Mouse (Mus musculus) WW6 (cell line): Measurements from ENCODE around the gene Rtp3.

Source experiments
- DNase-seq: peaks from one replicate; pipeline ENCODE4 v3.0.0-alpha.2; 2013; ENCODE audit warnings: low read depth, low spot score

The Rtp3 gene

GRCm38 (mm10) chr9:110982351-110982750 is 8.0 kb downstream of the Rtp3 start:
- DNase-seq: no peak

- no peak for DNase-seq
These were observed 11.0 kb downstream of the Rtp3 start for GRCm38 (mm10) chr9:110979411-110979810.

- no peak for DNase-seq
These were observed 24.5 kb downstream of the Rtp3 start for GRCm38 (mm10) chr9:110965910-110966231.

DNA sequence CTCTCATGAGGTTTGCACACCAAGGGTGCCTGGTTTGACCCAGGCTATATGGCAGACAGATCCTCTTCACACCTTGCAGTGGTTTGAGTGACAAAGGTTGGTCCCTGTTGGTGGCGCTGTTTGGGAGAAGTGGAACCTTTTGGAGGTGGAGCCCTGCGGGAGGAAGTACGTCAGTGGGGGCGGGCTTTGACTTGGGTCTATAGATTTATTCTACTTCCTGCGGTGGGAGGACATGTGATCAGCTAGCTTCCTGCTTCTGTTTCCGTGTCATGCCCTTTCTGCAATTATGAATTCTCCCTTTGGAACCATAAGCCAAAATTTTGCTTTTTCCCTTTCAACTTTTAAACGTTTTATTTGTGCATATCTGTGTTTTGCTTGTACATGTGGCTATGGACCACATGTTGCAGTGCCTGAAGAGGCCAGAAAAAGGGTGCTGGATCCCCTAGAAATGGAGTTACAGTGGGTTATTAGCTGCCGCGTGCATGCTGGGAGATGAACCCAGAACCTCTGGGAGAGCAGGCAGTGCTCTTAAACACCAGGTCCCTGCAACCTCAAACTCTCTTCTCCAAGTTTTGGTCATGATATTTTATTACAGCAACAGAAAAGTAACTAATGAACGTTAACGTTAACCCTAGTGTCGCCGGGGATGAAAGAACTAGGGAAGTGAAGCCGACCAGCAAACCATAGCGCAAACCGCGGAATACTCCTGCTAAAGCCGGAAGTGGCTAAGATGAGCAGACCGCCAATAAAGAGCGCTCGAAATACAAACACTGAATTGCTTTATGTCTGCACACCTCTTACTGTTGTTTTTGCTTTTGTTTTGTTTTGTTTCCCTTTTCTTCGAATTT is 25.1 kb downstream of the Rtp3 start:
- DNase-seq: peak; percentile 53

- no peak for DNase-seq
These were observed 26.7 kb downstream of the Rtp3 start for GRCm38 (mm10) chr9:110963566-110964115.

DNA sequence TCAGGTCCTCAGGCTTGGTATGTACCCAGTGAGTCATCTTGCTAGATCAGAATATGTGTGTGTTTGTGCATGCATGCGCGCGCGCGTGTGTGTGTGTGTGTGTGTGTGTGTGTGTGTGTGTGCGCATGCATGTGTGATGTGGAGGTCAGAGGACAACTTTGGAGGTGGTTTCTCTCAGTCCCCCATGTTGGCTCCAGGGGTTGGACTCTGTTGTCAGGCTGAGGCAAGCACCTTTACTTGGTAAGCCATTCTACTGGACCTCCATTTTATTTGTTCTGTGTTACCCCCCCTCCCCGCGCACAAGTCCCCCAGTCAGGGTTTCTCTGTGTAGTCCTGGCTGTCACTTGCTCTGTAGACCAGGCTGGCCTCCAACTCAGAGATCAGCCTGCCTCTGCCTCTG is 29.0 kb downstream of the Rtp3 start:
- DNase-seq: no peak

DNA sequence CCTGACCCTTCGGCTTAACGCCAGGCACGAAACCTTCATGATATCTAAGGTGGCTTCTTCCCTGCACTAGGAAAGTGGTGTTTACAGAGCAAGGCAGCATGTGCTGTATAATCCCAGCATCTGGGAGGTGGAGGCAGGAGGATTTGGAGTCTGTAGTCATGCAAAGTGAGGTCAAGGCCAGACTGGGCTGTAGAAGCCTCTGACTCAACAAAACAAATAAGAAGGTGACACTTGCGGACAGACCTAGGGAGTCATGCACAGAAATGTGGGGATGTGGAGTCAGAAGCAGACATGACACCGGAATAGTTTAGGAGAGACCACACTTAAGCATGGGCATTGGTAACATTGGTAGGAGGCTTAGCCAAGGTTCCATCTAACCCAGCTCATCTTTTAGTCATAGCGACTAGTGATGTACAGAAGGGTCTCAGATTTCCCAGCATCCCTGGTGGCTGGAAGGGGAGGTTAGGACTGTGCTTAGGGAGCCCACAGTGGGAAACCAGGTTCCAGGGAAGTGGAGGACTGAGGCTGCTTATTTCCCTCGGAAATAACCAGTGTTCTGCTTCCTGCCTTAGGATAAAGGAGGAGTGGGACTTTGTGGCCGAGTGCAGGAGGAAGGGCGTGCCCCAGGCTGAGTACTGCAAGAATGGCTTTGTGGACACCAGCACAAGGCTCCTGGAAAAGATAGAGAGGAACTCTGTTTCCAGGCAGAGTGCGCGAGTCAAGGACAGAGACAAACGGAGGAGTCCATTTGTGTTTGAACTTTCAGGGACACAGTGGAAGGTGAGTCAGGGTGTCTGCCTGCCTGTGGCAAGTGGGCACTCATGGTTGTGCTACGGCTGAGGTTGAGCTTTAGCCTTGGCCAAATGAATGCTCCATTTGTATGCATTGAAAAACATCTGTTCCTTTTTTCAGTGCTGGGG is 29.9 kb downstream of the Rtp3 start:
- DNase-seq: no peak

- DNase-seq: no peak
These were observed 30.7 kb downstream of the Rtp3 start for GRCm38 (mm10) chr9:110959669-110960068.

- no peak for DNase-seq
These were observed 34.4 kb downstream of the Rtp3 start for GRCm38 (mm10) chr9:110955962-110956361.

- DNase-seq: no peak
These were observed 35.5 kb downstream of the Rtp3 start for GRCm38 (mm10) chr9:110954681-110955445.

- no peak for DNase-seq
These were observed 36.6 kb downstream of the Rtp3 start for GRCm38 (mm10) chr9:110953550-110954461.

DNA sequence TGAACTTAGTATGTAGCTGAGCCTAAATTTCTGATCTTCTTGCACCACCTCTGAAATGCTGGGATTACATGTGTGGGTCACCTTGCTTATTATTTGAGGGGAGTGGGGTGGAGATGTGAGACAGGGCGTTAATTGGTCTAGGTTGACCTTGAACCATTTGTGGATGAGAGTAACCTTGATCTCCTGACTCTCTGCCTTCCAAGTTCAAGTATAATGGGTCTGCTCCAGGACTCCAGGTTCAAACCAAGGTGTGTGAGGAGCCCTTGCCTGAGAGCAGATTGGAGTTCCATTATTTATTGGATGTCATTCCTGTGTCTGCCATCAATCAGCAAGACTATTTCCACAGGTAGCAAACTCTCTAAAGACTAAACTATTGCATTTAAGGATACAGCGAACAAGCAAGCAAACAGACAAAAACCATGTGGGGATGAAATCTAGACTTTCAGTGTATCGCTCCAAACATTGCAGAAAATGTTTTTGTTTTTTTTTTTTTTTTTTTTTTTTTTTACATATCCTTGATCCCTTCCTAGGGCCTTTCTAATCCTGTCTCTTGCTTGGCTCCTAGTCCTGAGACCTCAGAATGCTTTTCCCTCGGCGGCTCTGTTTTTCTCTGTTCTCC is 37.3 kb downstream of the Rtp3 start:
- DNase-seq: no peak

DNA sequence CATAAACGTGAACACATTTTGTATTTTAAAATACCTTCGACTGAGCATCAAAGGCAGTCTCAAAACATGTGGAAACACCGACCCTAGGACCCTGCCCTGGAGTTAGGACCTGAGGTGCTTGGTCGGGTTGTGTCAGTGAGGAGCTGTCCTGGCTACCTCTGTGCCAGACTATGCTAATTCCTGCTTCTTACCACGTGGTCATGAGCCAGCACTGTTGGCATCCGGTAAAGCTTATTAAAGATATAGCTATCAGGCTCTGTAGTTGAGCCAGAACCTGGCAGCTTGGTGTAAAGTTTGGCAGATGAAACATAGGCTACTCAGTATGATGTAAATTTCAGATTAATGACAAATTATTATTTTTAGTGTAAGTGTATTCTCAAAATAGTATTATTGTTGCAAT is 38.0 kb downstream of the Rtp3 start:
- DNase-seq: no peak

- DNase-seq: no peak
These were observed 38.5 kb downstream of the Rtp3 start for GRCm38 (mm10) chr9:110951866-110952265.

DNA sequence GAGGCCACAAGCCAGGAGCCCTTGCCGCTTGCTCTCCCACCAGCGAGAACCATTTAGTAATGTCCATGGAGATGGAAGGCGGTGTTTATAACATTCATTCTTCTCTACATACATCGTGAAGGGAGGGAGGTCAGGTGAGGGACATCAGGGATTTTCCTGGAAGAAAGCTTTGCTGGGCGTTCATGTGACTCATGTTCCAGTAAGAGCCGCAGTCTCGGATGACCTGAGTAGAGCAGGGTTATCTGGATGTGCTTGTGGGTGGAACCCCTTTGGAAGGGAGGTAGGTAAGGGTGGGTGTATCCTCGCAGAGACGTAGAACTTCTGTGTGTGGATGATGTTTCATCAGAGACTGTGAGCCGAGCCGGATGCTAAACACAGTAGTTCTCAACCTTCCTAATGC is 39.0 kb downstream of the Rtp3 start, which contains the start of gene Lrrc2:
Gene Lrrc2 (plus strand): TSS at position 149 of the 400 bp plus-strand sequence.
- no peak for DNase-seq

- DNase-seq: no peak
These were observed 40.3 kb downstream of the Rtp3 start for GRCm38 (mm10) chr9:110950109-110950508.

GRCm38 (mm10) chr9:110948813-110949310 is 41.5 kb downstream of the Rtp3 start:
- DNase-seq: no peak

DNA sequence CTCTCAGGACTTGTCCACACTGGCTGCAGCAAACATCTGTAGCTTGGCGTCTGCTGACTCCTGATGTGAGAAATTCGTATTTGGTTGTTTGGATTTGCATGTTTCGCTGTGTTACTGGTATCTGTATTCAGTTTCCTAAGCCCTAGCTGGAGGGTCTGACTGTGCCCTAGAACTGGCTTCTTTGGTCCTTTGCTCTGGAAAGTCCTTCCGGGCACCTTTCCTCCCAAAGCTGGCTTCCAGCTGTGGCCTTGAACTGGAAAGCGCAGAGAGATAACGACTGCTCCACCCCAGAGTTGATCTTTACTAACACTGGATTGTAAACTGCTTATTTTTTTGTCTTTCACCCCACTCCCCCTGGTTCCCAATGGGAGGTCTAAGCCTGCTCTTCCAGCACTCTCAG is 42.5 kb downstream of the Rtp3 start:
- peak; percentile 55 for DNase-seq

DNA sequence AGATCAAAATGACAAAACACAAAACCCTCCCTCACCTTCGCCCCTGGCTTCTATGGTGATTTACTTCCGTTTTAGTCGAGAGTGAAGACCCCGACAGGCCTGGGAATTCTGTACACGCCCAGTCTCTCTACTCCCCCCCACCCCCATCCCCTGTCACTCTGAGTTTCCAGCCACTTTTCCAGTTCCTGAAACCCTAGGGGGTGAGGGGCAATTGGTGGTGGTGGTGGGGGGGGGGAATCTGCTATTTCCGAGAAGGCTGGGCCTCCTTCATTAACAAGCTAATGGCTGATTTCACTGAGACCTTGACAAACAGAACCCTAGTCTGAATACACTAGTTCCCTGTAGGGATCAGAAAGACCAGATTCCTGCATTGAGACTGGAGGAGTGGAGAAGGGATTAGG is 43.1 kb downstream of the Rtp3 start:
- peak; percentile 83 for DNase-seq

DNA sequence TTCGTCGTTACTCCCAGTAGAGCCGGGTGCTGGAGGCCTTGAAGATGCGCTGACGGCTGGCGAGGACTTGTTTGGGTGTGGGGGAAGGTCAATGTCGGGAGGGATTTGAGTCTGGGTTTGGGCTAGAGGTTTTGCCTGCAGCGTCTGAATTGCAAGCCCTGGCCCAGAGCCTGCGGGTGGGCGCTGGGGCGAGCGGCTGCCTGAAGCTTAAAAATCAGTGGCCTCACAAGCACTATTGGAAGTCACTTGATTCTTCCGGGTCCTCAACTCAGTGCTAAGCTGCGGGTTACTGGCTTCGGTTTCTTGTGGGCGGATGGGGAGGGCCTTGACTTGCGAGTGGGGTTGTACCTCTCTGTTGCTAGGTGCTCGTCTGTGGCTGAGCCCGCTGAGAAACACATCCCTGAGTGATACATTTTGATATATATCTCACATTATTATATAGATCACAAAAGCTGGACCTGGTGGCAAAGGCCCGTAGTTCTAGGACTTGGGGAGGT is 43.8 kb downstream of the Rtp3 start:
- DNase-seq: no peak
